Mouse (Mus musculus) liver, embryonic 13.5 days (tissue): ENCODE measurements around the gene Sec14l4. TPM values are rescaled to one million over a fixed set of nuclear protein-coding genes. Genes with fewer than 3 reads are reported as not detected.
A peak's percentile ranks its signal among the peaks of the same experiment; 100 is the strongest.

Experiments
- ATAC-seq: fragments of 200-750 bp; cut with Nextera tagmentation; 2 replicates; pipeline ENCODE4 v1.8.0; 2017; ENCODE audit warnings: low read depth, mild to moderate bottlenecking, moderate number of reproducible peaks, moderate library complexity
- DNase-seq: peaks from one replicate; pipeline ENCODE4 v3.0.0; 2022
- H3K27ac ChIP-seq: fragments of 300-500 bp; sonication (generic); 2 replicates; pipeline ENCODE4 v1.5.1; 2015; ENCODE audit warnings: moderate library complexity, mild to moderate bottlenecking, inconsistent platforms
- H3K27me3 ChIP-seq: fragments of 300-500 bp; sonication (generic); 2 replicates; pipeline ENCODE4 v1.6.1; 2015; ENCODE audit warnings: mild to moderate bottlenecking, inconsistent platforms
- H3K36me3 ChIP-seq: fragments of 300-500 bp; sonication (generic); 2 replicates; pipeline ENCODE4 v1.6.1; 2015; ENCODE audit warnings: mild to moderate bottlenecking, inconsistent platforms
- H3K4me1 ChIP-seq: fragments of 300-500 bp; sonication (generic); replicated peaks from 2 replicates; pipeline ENCODE4 v1.6.1; 2015; ENCODE audit warnings: inconsistent platforms
- H3K4me2 ChIP-seq: fragments of 300-500 bp; sonication (generic); 2 replicates; pipeline ENCODE4 v1.6.1; 2015; ENCODE audit warnings: inconsistent platforms, mild to moderate bottlenecking, moderate library complexity
- H3K4me3 ChIP-seq: fragments of 300-500 bp; sonication (generic); replicated peaks from 2 replicates; pipeline ENCODE4 v1.5.1; 2015; ENCODE audit warnings: mild to moderate bottlenecking, inconsistent platforms
- H3K9ac ChIP-seq: fragments of 300-500 bp; sonication (generic); 2 replicates; pipeline ENCODE4 v1.6.1; 2015; ENCODE audit warnings: mild to moderate bottlenecking, inconsistent platforms
- H3K9me3 ChIP-seq: fragments of 300-500 bp; sonication (generic); replicated peaks from 2 replicates; pipeline ENCODE4 v1.6.1; 2016; ENCODE audit warnings: inconsistent platforms
- WGBS: fragments of 180-500 bp; shearing (Covaris S2); methylation state at CpG from one replicate; pipeline ENCODE4 v1.1.7; 2015; ENCODE audit not compliant: insufficient replicate concordance; 5-methylcytosine and 5-hydroxymethylcytosine counted together
- polyA plus RNA-seq: library from polyadenylated mRNA; unstranded; fragments of >200 nt; fragmentation: Nextera tagmentation; extraction: Ambion mirVana; gene quantifications from 2 replicates; pipeline ENCODE4 v1.2.1, GENCODE M21; 2015

Sec14l4 gene
- polyA plus RNA-seq = 0.96 and 1.2 TPM in 2 replicates

- H3K4me1 ChIP-seq = no peaks in the 10 kb centered on the region; the same call in 1 of the 2 replicates
- no peak within 1 kb of the TSS for H3K27ac ChIP-seq
- H3K36me3 ChIP-seq = no peaks in the 10 kb centered on the region
- WGBS = 52% methylated on average over 16 of the region's 16 CpGs
- peak within 1 kb of the TSS; percentile 13; the same call in 1 of the 2 replicates for H3K4me3 ChIP-seq
- DNase-seq (no peak), ATAC-seq (peak; percentile 45)
- peak within 1 kb of the TSS; percentile 43 for H3K4me2 ChIP-seq
- no peaks in the 10 kb centered on the region for H3K27me3 ChIP-seq
- H3K9me3 ChIP-seq = no peaks in the 10 kb centered on the region
- H3K9ac ChIP-seq = peak within 1 kb of the TSS; percentile 18; the same call in 1 of the 2 replicates
Observed at GRCm38 (mm10) chr11:4031126-4031941, at the start of gene Sec14l4. Sec14l4 (plus strand) TSS chr11:4031462.

GRCm38 (mm10) chr11:3981536-3981935 is 49.7 kb upstream of the Sec14l4 start:
- Histone ChIP-seq H3K27me3 (peaks cover 36% of the 10 kb centered on the region), H3K27ac (no peak overlapping the region), H3K9me3 (no peaks in the 10 kb centered on the region), H3K4me1 (peaks cover 6% of the 10 kb centered on the region; the same call in 1 of the 2 replicates), H3K4me2 (no peak overlapping the region), H3K9ac (no peak overlapping the region), H3K4me3 (no peak overlapping the region), H3K36me3 (peaks cover 47% of the 10 kb centered on the region)
- DNase-seq = no peak
- 49% methylated on average over 6 of the region's 6 CpGs for WGBS
- ATAC-seq = no peak

- 53% methylated on average over 7 of the region's 7 CpGs for WGBS
- Histone ChIP-seq H3K9ac (no peak overlapping the region), H3K4me3 (no peak overlapping the region), H3K36me3 (peaks cover 37% of the 10 kb centered on the region), H3K27me3 (peaks cover 36% of the 10 kb centered on the region), H3K4me2 (peak overlapping the region; percentile 40), H3K9me3 (no peaks in the 10 kb centered on the region), H3K27ac (no peak overlapping the region), H3K4me1 (peaks cover 6% of the 10 kb centered on the region; the same call in 1 of the 2 replicates)
- no peak for DNase-seq
- no peak; the same call in 1 of the 2 replicates for ATAC-seq
Observed at GRCm38 (mm10) chr11:3982275-3983209, 48.7 kb upstream of the Sec14l4 start.

GRCm38 (mm10) chr11:3983291-3983862 is 47.9 kb upstream of the Sec14l4 start, which contains the start of gene Gal3st1:
Gal3st1 (plus strand) TSS chr11:3983636.
- ATAC-seq = peak; percentile 61
- Histone ChIP-seq H3K4me3 (peak within 1 kb of the TSS; percentile 44), H3K9ac (no peak within 1 kb of the TSS), H3K9me3 (no peaks in the 10 kb centered on the region), H3K4me2 (peak within 1 kb of the TSS; percentile 40), H3K36me3 (peaks cover 28% of the 10 kb centered on the region), H3K27ac (no peak within 1 kb of the TSS), H3K4me1 (peaks cover 6% of the 10 kb centered on the region; the same call in 1 of the 2 replicates), H3K27me3 (peaks cover 36% of the 10 kb centered on the region)
- 2% methylated on average over 33 of the region's 37 CpGs for WGBS
- DNase-seq = no peak

- Histone ChIP-seq H3K4me1 (peaks cover 6% of the 10 kb centered on the region; the same call in 1 of the 2 replicates), H3K36me3 (peaks cover 21% of the 10 kb centered on the region), H3K27ac (no peak overlapping the region), H3K4me2 (peak overlapping the region; percentile 40), H3K27me3 (peaks cover 36% of the 10 kb centered on the region), H3K9ac (no peak overlapping the region), H3K4me3 (peak overlapping the region; percentile 44), H3K9me3 (no peaks in the 10 kb centered on the region)
- DNase-seq = no peak
- 10% methylated on average over 15 of the region's 15 CpGs for WGBS
- peak; percentile 47 for ATAC-seq
Observed at GRCm38 (mm10) chr11:3983863-3984745, 47.2 kb upstream of the Sec14l4 start.

DNA sequence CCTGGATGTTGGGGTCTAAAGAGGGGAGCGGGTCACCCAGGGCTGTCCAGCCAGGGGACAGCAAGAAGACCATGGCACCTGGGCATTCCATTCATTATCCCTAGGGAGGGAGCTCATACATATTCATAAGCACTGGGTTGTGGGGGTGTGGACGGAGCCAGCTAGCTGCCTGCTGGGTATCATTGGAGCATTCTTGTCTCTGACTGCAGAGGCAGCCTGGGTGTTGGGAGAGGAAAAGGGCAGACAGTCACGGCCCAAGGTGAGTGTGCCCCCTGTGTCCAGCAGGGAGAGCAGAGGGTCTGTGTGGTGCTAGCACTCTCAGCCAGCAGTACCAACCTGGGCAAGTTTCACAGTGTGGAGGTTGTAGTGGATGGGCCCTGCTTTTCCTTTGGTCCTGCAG is 41.5 kb upstream of the Sec14l4 start:
- Histone ChIP-seq H3K27me3 (peaks cover 15% of the 10 kb centered on the region), H3K36me3 (no peaks in the 10 kb centered on the region), H3K4me2 (no peak overlapping the region), H3K4me3 (no peak overlapping the region), H3K9ac (no peak overlapping the region), H3K4me1 (0 out of 2 replicates have a peak, but pooled peaks cover 4% of the 10 kb centered on the region), H3K27ac (no peak overlapping the region), H3K9me3 (no peaks in the 10 kb centered on the region)
- DNase-seq (no peak), ATAC-seq (no peak)
- WGBS = 57% methylated on average over 3 of the region's 3 CpGs

DNA sequence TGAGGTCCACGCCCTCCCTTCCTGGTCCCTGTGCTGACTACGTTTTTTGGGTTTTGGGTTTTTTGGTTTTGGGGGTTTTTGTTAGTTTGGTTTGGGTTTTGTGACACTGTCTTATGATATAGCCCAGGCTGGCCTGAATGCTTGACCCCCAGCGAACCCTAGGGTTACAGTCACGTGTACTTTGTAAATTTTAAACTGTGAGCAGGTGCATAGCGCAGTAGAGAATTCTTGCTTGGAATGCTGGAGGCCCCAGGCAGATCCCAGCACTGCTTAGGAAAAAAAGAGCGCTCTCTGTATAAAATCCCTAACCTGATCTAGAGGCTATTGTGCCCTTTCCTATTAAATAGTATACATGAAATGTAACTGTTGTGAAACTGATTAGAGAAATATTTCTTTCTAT is 38.1 kb upstream of the Sec14l4 start:
- DNase-seq (no peak), ATAC-seq (no peak)
- 67% methylated on average over 6 of the region's 6 CpGs for WGBS
- Histone ChIP-seq H3K9me3 (no peaks in the 10 kb centered on the region), H3K9ac (no peak overlapping the region), H3K36me3 (no peaks in the 10 kb centered on the region), H3K27ac (no peak overlapping the region), H3K4me3 (no peak overlapping the region), H3K4me1 (peaks cover 4% of the 10 kb centered on the region; the same call in 1 of the 2 replicates), H3K27me3 (peaks cover 28% of the 10 kb centered on the region), H3K4me2 (no peak overlapping the region)

DNA sequence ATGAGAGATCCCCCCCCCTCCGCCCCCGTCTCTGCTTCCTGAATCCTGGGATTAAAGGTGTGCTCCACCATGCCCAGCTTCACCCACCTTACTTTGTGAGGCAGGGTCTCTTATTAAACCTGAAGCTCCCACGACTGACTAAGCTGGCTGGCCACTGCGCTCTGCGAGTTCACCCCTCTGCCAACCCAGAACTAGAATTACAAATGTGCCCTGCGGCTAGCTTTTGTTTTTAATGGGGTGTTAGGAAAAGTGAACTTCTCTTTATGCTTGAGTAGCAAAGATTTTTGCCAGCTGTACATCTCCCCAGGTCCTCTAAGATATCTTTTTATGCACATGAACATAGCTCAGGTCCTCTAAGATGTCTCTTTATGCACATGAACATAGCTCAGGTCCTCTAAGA is 37.3 kb upstream of the Sec14l4 start:
- H3K27ac ChIP-seq = no peak overlapping the region
- WGBS = 71% methylated on average over 6 of the region's 6 CpGs
- H3K9me3 ChIP-seq = no peaks in the 10 kb centered on the region
- H3K9ac ChIP-seq = no peak overlapping the region
- no peak for ATAC-seq
- no peak for DNase-seq
- H3K27me3 ChIP-seq = peaks cover 36% of the 10 kb centered on the region
- no peaks in the 10 kb centered on the region for H3K36me3 ChIP-seq
- no peak overlapping the region for H3K4me2 ChIP-seq
- H3K4me1 ChIP-seq = peaks cover 10% of the 10 kb centered on the region; the same call in 1 of the 2 replicates
- H3K4me3 ChIP-seq = no peak overlapping the region

GRCm38 (mm10) chr11:3995511-3995910 is 35.8 kb upstream of the Sec14l4 start:
- H3K27ac ChIP-seq = no peak overlapping the region
- H3K4me3 ChIP-seq = no peak overlapping the region
- DNase-seq (no peak), ATAC-seq (no peak)
- no peak overlapping the region for H3K4me2 ChIP-seq
- WGBS = 47% methylated on average over 5 of the region's 5 CpGs
- no peak overlapping the region for H3K9ac ChIP-seq
- H3K4me1 ChIP-seq = peaks cover 10% of the 10 kb centered on the region; the same call in 1 of the 2 replicates
- no peaks in the 10 kb centered on the region for H3K36me3 ChIP-seq
- H3K27me3 ChIP-seq = peaks cover 51% of the 10 kb centered on the region
- no peaks in the 10 kb centered on the region for H3K9me3 ChIP-seq

- peaks cover 10% of the 10 kb centered on the region; the same call in 1 of the 2 replicates for H3K4me1 ChIP-seq
- 70% methylated on average over 3 of the region's 3 CpGs for WGBS
- no peaks in the 10 kb centered on the region for H3K36me3 ChIP-seq
- H3K9me3 ChIP-seq = no peaks in the 10 kb centered on the region
- H3K27me3 ChIP-seq = peaks cover 54% of the 10 kb centered on the region
- H3K27ac ChIP-seq = no peak overlapping the region
- no peak overlapping the region for H3K9ac ChIP-seq
- no peak overlapping the region for H3K4me3 ChIP-seq
- DNase-seq (no peak), ATAC-seq (no peak)
- no peak overlapping the region for H3K4me2 ChIP-seq
Observed at GRCm38 (mm10) chr11:3996840-3997239, 34.4 kb upstream of the Sec14l4 start.
